In the genomic region with DNA sequence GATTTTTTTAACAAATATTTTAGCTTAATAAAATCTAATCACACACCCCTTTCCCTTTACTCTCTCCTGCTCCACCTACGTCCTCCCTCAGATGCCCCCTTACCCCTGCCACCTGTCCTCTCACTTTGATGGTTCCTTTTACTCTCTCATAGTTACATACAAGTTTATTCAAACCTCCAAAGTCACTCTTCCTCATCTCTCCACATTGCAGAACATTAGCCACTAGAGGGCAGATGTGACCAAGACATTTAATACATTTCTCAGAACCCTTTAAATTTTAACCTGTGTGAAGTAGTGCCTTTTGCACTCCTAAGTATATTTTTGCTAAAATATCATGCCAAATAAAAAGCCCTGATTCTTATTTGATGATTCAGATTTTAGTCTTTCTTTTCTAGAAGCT, we compare ENCODE assay signal across 9 mouse cellular contexts. TPM values are rescaled to one million over a fixed set of nuclear protein-coding genes. Genes with fewer than 3 reads are reported as not detected.
A peak's percentile ranks its signal among the peaks of the same experiment; 100 is the strongest.
DNase-seq lines count a peak whose midpoint lies in the region; ATAC-seq and TF ChIP-seq lines count a peak whose summit lies in the region.
"Had no signal": no experiment of that assay in that cellular context is flagged by ENCODE, and none has a peak within 500 bp of the region (broad histone marks: within the 10 kb centered on the region; RNA-seq: fewer than 3 reads in every experiment).

No protein-coding gene starts in this region.

- no peaks in the 10 kb centered on the region for H3K27me3 ChIP-seq in hindbrain, embryonic 14.5 days (ENCODE audit: control insufficient read depth, insufficient read depth, low read length)
- no peaks in the 10 kb centered on the region for H3K27me3 ChIP-seq in hindbrain, embryonic 10.5 days (ENCODE audit: insufficient read depth, poor library complexity, severe bottlenecking)
- H3K27me3 ChIP-seq in CH12.LX (replicated peaks) = no peaks in the 10 kb centered on the region
- H3K27me3 ChIP-seq in forebrain, embryonic 16.5 days (replicated peaks; ENCODE audit: control insufficient read depth, insufficient read depth, low read length) = no peaks in the 10 kb centered on the region
- H3K27me3 ChIP-seq: lung, embryonic 15.5 days had no signal

- TF ChIP-seq CTCF in CH12.LX (conservative IDR thresholded peaks at IDR 0.05 in 1 of 2, IDR thresholded peaks at IDR 0.05 in 1 of 2; ENCODE audit: low read depth in 2 of 2, low read length in 2 of 2) = peak; percentile 50 to 96

- no peaks in the 10 kb centered on the region for H3K9me3 ChIP-seq in hindbrain, embryonic 14.5 days (ENCODE audit: control insufficient read depth, low read length)
- no peaks in the 10 kb centered on the region for H3K9me3 ChIP-seq in hindbrain, embryonic 10.5 days
- no peaks in the 10 kb centered on the region for H3K9me3 ChIP-seq in CH12.LX (replicated peaks; ENCODE audit: low read length)
- H3K9me3 ChIP-seq in forebrain, embryonic 16.5 days (ENCODE audit: control insufficient read depth, low read length) = no peaks in the 10 kb centered on the region
- H3K9me3 ChIP-seq: lung, embryonic 15.5 days had no signal

- no peaks in the 10 kb centered on the region for H3K4me1 ChIP-seq in hindbrain, embryonic 14.5 days (replicated peaks; ENCODE audit: control insufficient read depth, insufficient read depth, low read length)
- no peaks in the 10 kb centered on the region for H3K4me1 ChIP-seq in hindbrain, embryonic 10.5 days (replicated peaks)
- no peaks in the 10 kb centered on the region for H3K4me1 ChIP-seq in CH12.LX (ENCODE audit: control insufficient read depth in 1 of 2, insufficient read depth in 2 of 2)
- H3K4me1 ChIP-seq in forebrain, embryonic 16.5 days (replicated peaks; ENCODE audit: control insufficient read depth, insufficient read depth, low read length) = no peaks in the 10 kb centered on the region
- H3K4me1 ChIP-seq: lung, embryonic 15.5 days had no signal

- peak; percentile 83 for DNase-seq in hindbrain, embryonic 14.5 days (ENCODE audit: low spot score)
- DNase-seq in hindbrain, embryonic 10.5 days (ENCODE audit: low spot score) = no peak
- peak; percentile 72 for DNase-seq in CH12.LX (ENCODE audit: extremely low read depth)
- DNase-seq in lung, postnatal 14 days = peak; percentile 26
- DNase-seq in ovary, postnatal 36 days (ENCODE audit: low spot score) = no peak
- DNase-seq in gastrocnemius, postnatal 4 days (ENCODE audit: low spot score in 2 of 2) = no peak

- TF ChIP-seq RAD21 in CH12.LX (IDR thresholded peaks at IDR 0.05; ENCODE audit: low read depth, low read length) = peak; percentile 97

- H3K27ac ChIP-seq in hindbrain, embryonic 14.5 days = no peak overlapping the region
- no peak overlapping the region for H3K27ac ChIP-seq in hindbrain, embryonic 10.5 days
- no peak overlapping the region for H3K27ac ChIP-seq in CH12.LX (ENCODE audit: insufficient read depth, low read depth)
- H3K27ac ChIP-seq in forebrain, embryonic 16.5 days (ENCODE audit: low read length) = no peak overlapping the region
- H3K27ac ChIP-seq: lung, embryonic 15.5 days had no signal

- in situ Hi-C loops in CH12.LX (cut with MboI; ENCODE audit: low pct_ligation_motif_present, low pct_unique_long_range_greater_than_20kb, low sequenced_read_pairs) = no loop called here

- TF ChIP-seq POLR2A in CH12.LX (IDR thresholded peaks at IDR 0.05; ENCODE audit: low read depth, low read length) = no peak

- no peak overlapping the region for H3K4me2 ChIP-seq in hindbrain, embryonic 14.5 days (replicated peaks)
- no peak overlapping the region for H3K4me2 ChIP-seq in CH12.LX (ENCODE audit: insufficient read depth, low read depth, poor library complexity, severe bottlenecking)
- no peak overlapping the region for H3K4me2 ChIP-seq in forebrain, embryonic 16.5 days (ENCODE audit: low read length)
- H3K4me2 ChIP-seq: lung, embryonic 15.5 days had no signal

- H3K4me3 ChIP-seq in hindbrain, embryonic 14.5 days (replicated peaks; ENCODE audit: low read length) = no peak overlapping the region
- H3K4me3 ChIP-seq in hindbrain, embryonic 10.5 days = no peak overlapping the region
- no peak overlapping the region for H3K4me3 ChIP-seq in CH12.LX (replicated peaks in 1 of 3; ENCODE audit: low read depth in 2 of 3, low read length in 2 of 3, poor library complexity in 1 of 3)
- no peak overlapping the region for H3K4me3 ChIP-seq in forebrain, embryonic 16.5 days (replicated peaks; ENCODE audit: low read length)
- H3K4me3 ChIP-seq: lung, embryonic 15.5 days had no signal

- TF ChIP-seq EP300 in CH12.LX (IDR thresholded peaks at IDR 0.05; ENCODE audit: low read length) = no peak

- dilution Hi-C loops in CH12.LX (cut with MboI; ENCODE audit: extremely low pct_ligation_motif_present, extremely low pct_unique_long_range_greater_than_20kb, low sequenced_read_pairs) = no loop called here

- no peaks in the 10 kb centered on the region for H3K36me3 ChIP-seq in hindbrain, embryonic 14.5 days (replicated peaks; ENCODE audit: control insufficient read depth, insufficient read depth)
- no peaks in the 10 kb centered on the region for H3K36me3 ChIP-seq in hindbrain, embryonic 10.5 days
- H3K36me3 ChIP-seq in CH12.LX (replicated peaks in 1 of 2; ENCODE audit: control insufficient read depth in 1 of 2, insufficient read depth in 1 of 2, low read length in 1 of 2) = no peaks in the 10 kb centered on the region
- no peaks in the 10 kb centered on the region for H3K36me3 ChIP-seq in forebrain, embryonic 16.5 days (ENCODE audit: control insufficient read depth, insufficient read depth)
- H3K36me3 ChIP-seq: lung, embryonic 15.5 days had no signal

- no peaks in the 10 kb centered on the region for H3K79me2 ChIP-seq in CH12.LX (replicated peaks; ENCODE audit: control insufficient read depth, extremely low read depth, insufficient read depth, poor library complexity, severe bottlenecking)

- no peak overlapping the region for H3K9ac ChIP-seq in hindbrain, embryonic 14.5 days
- H3K9ac ChIP-seq in CH12.LX (ENCODE audit: insufficient read depth, low read depth) = no peak overlapping the region
- H3K9ac ChIP-seq in forebrain, embryonic 16.5 days (replicated peaks; ENCODE audit: low read depth, low read length) = no peak overlapping the region
- H3K9ac ChIP-seq: lung, embryonic 15.5 days had no signal

- peak; percentile 51; the same call in 1 of the 2 replicates for ATAC-seq in hindbrain, embryonic 14.5 days (ENCODE audit: low FRiP score)
- ATAC-seq in activated CD4-positive, CD25-positive, alpha-beta regulatory T cell, adult 4 months = peak; percentile 66
- peak; percentile 61 for ATAC-seq in forebrain, embryonic 16.5 days

- 47% methylated on average over 1 of the region's 1 CpGs for WGBS in hindbrain, embryonic 14.5 days
- WGBS in hindbrain, embryonic 10.5 days = 46% methylated on average over 1 of the region's 1 CpGs
- 41% methylated on average over 1 of the region's 1 CpGs for WGBS in forebrain, embryonic 16.5 days

TF ChIP-seq in CH12.LX, 34 proteins besides CTCF, POLR2A, EP300 and RAD21:
- TF ChIP-seq RCOR1 (conservative IDR thresholded peaks at IDR 0.05; ENCODE audit: low read depth, low read length) (no peak), UBTF (IDR thresholded peaks at IDR 0.05; ENCODE audit: low read depth, low read length) (no peak), MAX (IDR thresholded peaks at IDR 0.05; ENCODE audit: low read length) (no peak), ELF1 (IDR thresholded peaks at IDR 0.05; ENCODE audit: low read depth, low read length) (no peak), NRF1 (IDR thresholded peaks at IDR 0.05; ENCODE audit: low read depth, low read length) (no peak), POLR2AphosphoS2 (IDR thresholded peaks at IDR 0.05; ENCODE audit: low read depth, low read length) (no peak), MAFK (IDR thresholded peaks at IDR 0.05; ENCODE audit: insufficient replicate concordance, low read length) (no peak), MAZ (IDR thresholded peaks at IDR 0.05; ENCODE audit: low read depth, low read length) (no peak), USF2 (conservative IDR thresholded peaks at IDR 0.05; ENCODE audit: low read depth, low read length) (no peak), MYC (IDR thresholded peaks at IDR 0.05; ENCODE audit: low read depth, low read length) (no peak), TCF12 (IDR thresholded peaks at IDR 0.05; ENCODE audit: low read depth, low read length) (no peak), ZC3H11A (IDR thresholded peaks at IDR 0.05; ENCODE audit: low read depth, low read length) (0 out of 2 replicates have a peak, but pooled peaks have one; percentile 7), GABPA (IDR thresholded peaks at IDR 0.05; ENCODE audit: insufficient replicate concordance, low read depth, low read length) (no peak), SIN3A (IDR thresholded peaks at IDR 0.05; ENCODE audit: low read length) (no peak), JUN (IDR thresholded peaks at IDR 0.05; ENCODE audit: insufficient read depth, low read depth, low read length) (no peak), SMC3 (IDR thresholded peaks at IDR 0.05; ENCODE audit: low read depth, low read length) (peak; percentile 80)

RNA-seq across cellular contexts. Expression of gene Ifi44, which starts 33.5 kb away (rescaled TPM):
- 0.14 and 0.36 TPM in 2 replicates for polyA plus RNA-seq in hindbrain, embryonic 14.5 days (2014; fragmentation: Nextera tagmentation; extraction: Ambion mirVana)
- 0.05 TPM in 1 of 2 replicates, not detected in the other for polyA plus RNA-seq in hindbrain, embryonic 10.5 days (2016; fragmentation: Nextera tagmentation; extraction: Ambion mirVana)
- total RNA-seq in CH12.LX (2012; rRNA removed) = 0.21 TPM in 1 of 2 replicates, not detected in the other
- 0.07 TPM in 1 of 2 replicates, not detected in the other for total RNA-seq in CH12.LX (2014; rRNA removed)
- not detected in 2 replicates for polyA plus RNA-seq in CH12.LX (2012; ENCODE audit: insufficient read length, low read depth)
- polyA plus RNA-seq in activated CD4-positive, CD25-positive, alpha-beta regulatory T cell, adult 4 months (2017; shearing (Covaris generic)) = 1 to 10 TPM; 5.1 to 8.9 TPM
- polyA plus RNA-seq in forebrain, embryonic 16.5 days (2015; fragmentation: Nextera tagmentation; extraction: Ambion mirVana) = 0.24 TPM in 1 of 2 replicates, not detected in the other
- under 1 TPM; 0.12 to 0.29 TPM for total RNA-seq in gastrocnemius, postnatal 4 days (2021)

RNA-seq across cellular contexts. Expression of gene Ifi44l, which starts 46.4 kb away (rescaled TPM):
- not detected in 2 replicates for polyA plus RNA-seq in hindbrain, embryonic 14.5 days (2014; fragmentation: Nextera tagmentation; extraction: Ambion mirVana)
- polyA plus RNA-seq in hindbrain, embryonic 10.5 days (2016; fragmentation: Nextera tagmentation; extraction: Ambion mirVana) = not detected in 2 replicates
- total RNA-seq in CH12.LX (2012; rRNA removed) (not detected in 2 replicates), CH12.LX (2014; rRNA removed) (not detected in 2 replicates)
- not detected in 2 replicates for polyA plus RNA-seq in CH12.LX (2012; ENCODE audit: insufficient read length, low read depth)
- 1 to 10 TPM in 1 of 2 experiments, not detected in 1; 7.4 TPM for polyA plus RNA-seq in activated CD4-positive, CD25-positive, alpha-beta regulatory T cell, adult 4 months (2017; shearing (Covaris generic))
- polyA plus RNA-seq in forebrain, embryonic 16.5 days (2015; fragmentation: Nextera tagmentation; extraction: Ambion mirVana) = not detected in 2 replicates
- total RNA-seq in gastrocnemius, postnatal 4 days (2021) = not detected
- polyA plus RNA-seq: lung, embryonic 15.5 days had no signal

Comparison
In these comparisons a context has a peak if more than half of its experiments do, and no peak if none do; other contexts are left out.
1. DNase-seq: peak in hindbrain, embryonic 14.5 days (single experiment), CH12.LX (single experiment) and lung, postnatal 14 days (single experiment); none in hindbrain, embryonic 10.5 days (single experiment), ovary, postnatal 36 days (single experiment) and gastrocnemius, postnatal 4 days (0 of 2).
2. Peak in every context shown above with its lines, with median percentiles within 50 percentile points of each other: ATAC-seq.